ENCODE assay signal across 9 mouse cellular contexts in genomic region chr15:7118849-7119248, GRCm38 (mm10). TPM values are rescaled to one million over a fixed set of nuclear protein-coding genes. Genes with fewer than 3 reads are reported as not detected.
DNase-seq lines count a peak whose midpoint lies in the region; ATAC-seq lines count a peak whose summit lies in the region.
"Had no signal": no experiment of that assay in that cellular context is flagged by ENCODE, and none has a peak within 500 bp of the region (broad histone marks: within the 10 kb centered on the region; RNA-seq: fewer than 3 reads in every experiment).

No protein-coding gene starts in this region.

- 0 out of 2 replicates have a peak, but pooled peaks cover 7% of the 10 kb centered on the region for H3K4me1 ChIP-seq in forebrain, embryonic 13.5 days
- peaks cover 6% of the 10 kb centered on the region; the same call in 1 of the 2 replicates for H3K4me1 ChIP-seq in forebrain, embryonic 12.5 days
- no peaks in the 10 kb centered on the region for H3K4me1 ChIP-seq in midbrain, embryonic 16.5 days (ENCODE audit: control insufficient read depth, insufficient read depth, low read length)
- no peaks in the 10 kb centered on the region for H3K4me1 ChIP-seq in heart, embryonic 11.5 days (ENCODE audit: control insufficient read depth, insufficient read depth, low read length)
- H3K4me1 ChIP-seq: embryonic facial prominence, embryonic 12.5 days had no signal

- no peak overlapping the region for H3K4me3 ChIP-seq in forebrain, embryonic 13.5 days
- H3K4me3 ChIP-seq in forebrain, embryonic 12.5 days (replicated peaks) = no peak overlapping the region
- no peak overlapping the region for H3K4me3 ChIP-seq in midbrain, embryonic 16.5 days (ENCODE audit: low read depth, low read length)
- no peak overlapping the region for H3K4me3 ChIP-seq in heart, embryonic 11.5 days (ENCODE audit: low read depth, low read length)
- H3K4me3 ChIP-seq: embryonic facial prominence, embryonic 12.5 days had no signal

- H3K9ac ChIP-seq in forebrain, embryonic 13.5 days = no peak overlapping the region
- H3K9ac ChIP-seq in forebrain, embryonic 12.5 days = no peak overlapping the region
- H3K9ac ChIP-seq in midbrain, embryonic 16.5 days (ENCODE audit: low read depth, low read length) = no peak overlapping the region
- no peak overlapping the region for H3K9ac ChIP-seq in heart, embryonic 11.5 days (ENCODE audit: low read depth, low read length)
- H3K9ac ChIP-seq: embryonic facial prominence, embryonic 12.5 days had no signal

- ATAC-seq in forebrain, embryonic 13.5 days = peak; percentile 82
- ATAC-seq in forebrain, embryonic 12.5 days (ENCODE audit: low FRiP score) = no peak
- peak; percentile 71 for ATAC-seq in midbrain, embryonic 16.5 days
- no peak for ATAC-seq in heart, embryonic 11.5 days (replicated peaks; ENCODE audit: insufficient number of reproducible peaks, low FRiP score, low TSS enrichment)

- no peak overlapping the region for H3K4me2 ChIP-seq in forebrain, embryonic 13.5 days
- no peak overlapping the region for H3K4me2 ChIP-seq in forebrain, embryonic 12.5 days
- H3K4me2 ChIP-seq in midbrain, embryonic 16.5 days (ENCODE audit: low read length) = no peak overlapping the region
- no peak overlapping the region for H3K4me2 ChIP-seq in heart, embryonic 11.5 days
- H3K4me2 ChIP-seq: embryonic facial prominence, embryonic 12.5 days had no signal

- H3K36me3 ChIP-seq in forebrain, embryonic 13.5 days (ENCODE audit: poor library complexity, severe bottlenecking) = no peaks in the 10 kb centered on the region
- no peaks in the 10 kb centered on the region for H3K36me3 ChIP-seq in forebrain, embryonic 12.5 days (replicated peaks)
- H3K36me3 ChIP-seq in midbrain, embryonic 16.5 days (ENCODE audit: control insufficient read depth, insufficient read depth, low read length) = no peaks in the 10 kb centered on the region
- H3K36me3 ChIP-seq in heart, embryonic 11.5 days (ENCODE audit: control insufficient read depth, insufficient read depth, low read length) = no peaks in the 10 kb centered on the region
- H3K36me3 ChIP-seq: embryonic facial prominence, embryonic 12.5 days had no signal

- DNase-seq in 3134 (ENCODE audit: extremely low read depth, insufficient read length, low spot score) = peak; percentile 27
- peak; percentile 45 to 63 for DNase-seq in cerebellum, postnatal 14 days
- DNase-seq in layer of hippocampus, adult 18-20 months (ENCODE audit: low spot score in 2 of 2) = peak; percentile 40 to 77
- DNase-seq in thymus, postnatal 25 days = no peak

- no peaks in the 10 kb centered on the region for H3K9me3 ChIP-seq in forebrain, embryonic 13.5 days (replicated peaks)
- no peaks in the 10 kb centered on the region for H3K9me3 ChIP-seq in forebrain, embryonic 12.5 days
- no peaks in the 10 kb centered on the region for H3K9me3 ChIP-seq in midbrain, embryonic 16.5 days (replicated peaks; ENCODE audit: control insufficient read depth, low read length, poor library complexity, severe bottlenecking)
- no peaks in the 10 kb centered on the region for H3K9me3 ChIP-seq in heart, embryonic 11.5 days (replicated peaks; ENCODE audit: control insufficient read depth, low read length)

- no peak overlapping the region for H3K27ac ChIP-seq in forebrain, embryonic 13.5 days
- H3K27ac ChIP-seq in forebrain, embryonic 12.5 days = no peak overlapping the region
- no peak overlapping the region for H3K27ac ChIP-seq in midbrain, embryonic 16.5 days (ENCODE audit: low read length)
- no peak overlapping the region for H3K27ac ChIP-seq in heart, embryonic 11.5 days (ENCODE audit: low read depth, low read length)
- H3K27ac ChIP-seq: embryonic facial prominence, embryonic 12.5 days had no signal

- 35% methylated on average over 5 of the region's 5 CpGs for WGBS in forebrain, embryonic 13.5 days
- 65% methylated on average over 5 of the region's 5 CpGs for WGBS in forebrain, embryonic 12.5 days
- 47% methylated on average over 5 of the region's 5 CpGs for WGBS in midbrain, embryonic 16.5 days
- WGBS in heart, embryonic 11.5 days (ENCODE audit: insufficient replicate concordance) = 32% methylated on average over 5 of the region's 5 CpGs

- no peaks in the 10 kb centered on the region for H3K27me3 ChIP-seq in forebrain, embryonic 13.5 days
- H3K27me3 ChIP-seq in forebrain, embryonic 12.5 days = no peaks in the 10 kb centered on the region
- no peaks in the 10 kb centered on the region for H3K27me3 ChIP-seq in midbrain, embryonic 16.5 days (ENCODE audit: control insufficient read depth, insufficient read depth, low read depth, low read length)
- no peaks in the 10 kb centered on the region for H3K27me3 ChIP-seq in heart, embryonic 11.5 days (ENCODE audit: control insufficient read depth, insufficient read depth, low read length)
- H3K27me3 ChIP-seq: embryonic facial prominence, embryonic 12.5 days had no signal

RNA-seq across cellular contexts. Expression of gene Lifr, which starts 28.4 kb away (rescaled TPM):
- 4.5 and 4.6 TPM in 2 replicates for polyA plus RNA-seq in forebrain, embryonic 13.5 days (2015; fragmentation: Nextera tagmentation; extraction: Ambion mirVana)
- 5.9 and 8.0 TPM in 2 replicates for polyA plus RNA-seq in forebrain, embryonic 12.5 days (2016; fragmentation: Nextera tagmentation; extraction: Ambion mirVana)
- total RNA-seq in layer of hippocampus, adult 18-20 months (2021) = 10 to 100 TPM; 57.9 to 65.4 TPM
- polyA plus RNA-seq in midbrain, embryonic 16.5 days (2015; fragmentation: Nextera tagmentation; extraction: Ambion mirVana) = 8.0 and 9.5 TPM in 2 replicates
- polyA plus RNA-seq in heart, embryonic 11.5 days (2014; fragmentation: Nextera tagmentation; extraction: Ambion mirVana) = 22.1 and 31.4 TPM in 2 replicates

Comparison
In these comparisons a context has a peak if more than half of its experiments do, and no peak if none do; other contexts are left out.
1. ATAC-seq: peak in forebrain, embryonic 13.5 days (single experiment) and midbrain, embryonic 16.5 days (single experiment); none in forebrain, embryonic 12.5 days (single experiment) and heart, embryonic 11.5 days (single experiment).